Mouse (Mus musculus) c-Kit-positive CD71-negative TER-119-negative erythroid progenitor cells, embryonic 14.5 days (primary cell): Measurements from ENCODE around the gene Fam24a.

Experiments used
- DNase-seq: peaks from one replicate; pipeline ENCODE4 v3.0.0-alpha.2; 2013; ENCODE audit warnings: low read depth

Gene Fam24a

DNA sequence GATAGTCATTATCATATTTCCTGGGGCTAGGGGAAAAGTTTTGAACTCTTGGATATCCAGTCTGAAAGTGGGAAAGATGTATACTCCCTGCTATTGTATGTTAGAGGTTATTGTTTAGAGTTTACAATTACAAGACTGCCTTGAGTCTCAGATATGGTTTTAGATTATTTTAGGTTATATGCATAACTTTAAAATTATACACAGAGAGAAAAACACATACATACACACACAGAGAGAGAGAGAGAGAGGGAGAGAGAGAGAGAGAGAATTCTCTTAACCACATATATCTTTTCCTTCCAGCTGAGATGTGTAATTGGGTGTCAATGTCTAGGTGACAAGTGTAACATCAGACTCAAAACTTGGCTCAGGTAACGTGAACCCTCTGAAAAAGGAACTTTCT lies at the start of gene Fam24a:
TSS of gene Fam24a (plus strand) at position 301 of the 400 bp plus-strand sequence.
- no peak for DNase-seq

DNA sequence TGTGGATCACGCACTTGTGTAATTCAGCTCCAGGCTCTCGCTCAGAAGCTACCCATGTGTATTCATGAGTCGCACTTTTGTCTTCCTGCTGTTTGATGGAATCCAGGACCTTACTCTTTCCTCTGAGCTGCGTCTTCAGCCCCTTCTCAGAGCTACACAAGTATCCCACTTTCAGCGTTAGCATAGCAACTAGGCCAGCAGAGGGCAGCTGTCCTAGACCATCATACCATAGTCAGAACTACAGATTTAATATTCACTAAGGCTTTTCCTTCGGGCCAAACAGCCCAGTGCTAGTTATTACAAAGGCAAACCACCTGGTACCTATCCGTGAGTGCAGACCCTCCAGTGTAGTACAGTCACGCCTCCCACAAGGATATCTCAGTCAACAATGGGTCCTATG lies 36.5 kb upstream of the Fam24a start:
- DNase-seq, result no peak

DNA sequence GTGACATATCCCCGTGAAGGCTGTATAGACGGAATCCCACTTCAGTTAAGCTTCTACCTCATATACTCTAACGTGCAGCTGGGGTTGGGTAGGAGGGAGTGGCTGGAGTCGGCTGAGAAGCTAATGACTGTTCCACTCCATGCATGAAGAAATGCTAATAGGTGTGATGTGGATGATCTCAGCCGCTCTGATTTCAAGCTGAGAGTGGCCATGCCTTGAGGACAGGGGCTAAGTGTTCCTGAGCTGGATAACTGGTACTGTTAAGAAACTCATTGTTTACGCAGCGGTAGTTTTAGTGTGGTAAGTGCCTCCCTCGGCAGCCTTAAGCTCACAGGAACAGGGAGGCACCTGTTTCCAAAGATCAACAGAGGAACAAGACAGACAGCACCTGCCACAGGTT lies 30.3 kb upstream of the Fam24a start:
- DNase-seq, result no peak

DNA sequence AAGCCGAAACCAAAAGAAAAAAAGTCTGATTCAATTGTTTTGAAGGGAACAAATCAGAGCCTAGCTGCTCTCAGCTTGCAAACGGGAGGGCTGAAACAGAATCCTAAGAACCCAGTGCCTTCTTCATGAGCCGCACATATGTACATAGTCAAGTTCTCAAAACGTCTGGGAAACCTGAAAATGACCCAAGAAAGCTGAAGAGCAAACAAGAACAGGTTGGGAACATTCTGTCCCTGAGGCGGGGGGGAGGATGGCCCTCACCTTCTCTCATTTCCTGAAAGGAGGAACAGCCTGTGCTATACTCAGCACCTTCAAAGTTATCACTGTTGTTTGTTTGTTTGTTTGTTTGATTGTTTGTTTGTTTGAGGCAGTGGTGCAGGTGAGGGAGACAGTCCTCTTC lies 26.9 kb upstream of the Fam24a start:
- DNase-seq, result no peak

DNA sequence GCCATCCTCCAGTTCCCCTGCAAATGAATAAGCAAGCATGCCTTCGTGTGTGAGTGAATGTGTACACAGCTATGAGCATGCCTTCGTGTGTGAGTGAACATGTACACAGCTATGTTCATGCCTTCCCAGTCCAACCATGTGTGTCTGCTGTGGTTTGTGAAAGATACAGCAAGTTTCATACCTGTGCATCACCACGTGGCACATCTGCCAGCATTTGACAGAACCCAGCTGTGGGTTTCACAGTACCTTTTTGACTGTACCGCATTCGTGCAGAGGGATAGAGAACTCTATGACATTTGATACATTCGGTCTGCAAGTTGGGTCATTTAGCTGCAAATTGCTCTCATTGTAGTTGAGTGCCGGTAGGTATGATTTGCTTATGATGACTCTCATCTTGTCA lies 19.2 kb upstream of the Fam24a start:
- no peak for DNase-seq

DNA sequence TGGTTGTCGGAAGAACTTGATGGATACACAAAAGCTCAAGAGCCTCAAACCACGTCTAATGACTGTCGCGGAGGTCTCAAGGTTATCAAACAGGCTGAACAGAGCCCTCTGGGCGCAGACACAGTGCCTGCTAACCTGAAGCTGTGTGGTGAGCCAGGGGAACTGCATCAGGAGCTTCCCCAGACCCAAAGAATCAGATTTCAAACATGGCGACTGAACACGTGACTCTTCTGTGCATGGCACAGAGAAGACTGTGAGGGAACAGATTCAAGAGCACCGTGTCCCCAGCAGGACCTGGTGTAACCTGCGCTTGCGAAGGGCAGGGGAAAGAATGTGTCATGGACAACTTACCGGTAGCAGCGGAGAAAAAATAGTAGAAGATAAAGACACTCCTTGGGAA lies 16.1 kb upstream of the Fam24a start:
- DNase-seq, result no peak

DNA sequence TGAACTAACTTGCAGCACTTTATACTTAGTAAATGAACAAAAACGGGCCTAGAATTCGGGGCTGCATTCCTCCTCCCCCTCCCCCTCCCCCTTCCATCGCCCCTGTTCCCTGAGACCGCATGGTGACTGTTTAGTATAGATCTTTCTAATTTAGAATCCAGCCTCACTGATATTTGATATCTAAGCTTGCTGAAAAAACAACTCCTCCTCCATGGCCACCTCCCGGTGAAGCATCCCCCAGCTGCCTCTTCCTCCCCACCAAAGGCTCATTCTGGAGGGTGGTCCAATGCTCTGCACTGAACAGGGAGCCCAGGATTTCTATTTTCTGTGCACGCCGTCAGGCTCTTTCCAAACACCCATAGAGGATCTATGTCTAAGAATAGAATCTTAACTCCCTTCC lies 15.3 kb upstream of the Fam24a start:
- no peak for DNase-seq

DNA sequence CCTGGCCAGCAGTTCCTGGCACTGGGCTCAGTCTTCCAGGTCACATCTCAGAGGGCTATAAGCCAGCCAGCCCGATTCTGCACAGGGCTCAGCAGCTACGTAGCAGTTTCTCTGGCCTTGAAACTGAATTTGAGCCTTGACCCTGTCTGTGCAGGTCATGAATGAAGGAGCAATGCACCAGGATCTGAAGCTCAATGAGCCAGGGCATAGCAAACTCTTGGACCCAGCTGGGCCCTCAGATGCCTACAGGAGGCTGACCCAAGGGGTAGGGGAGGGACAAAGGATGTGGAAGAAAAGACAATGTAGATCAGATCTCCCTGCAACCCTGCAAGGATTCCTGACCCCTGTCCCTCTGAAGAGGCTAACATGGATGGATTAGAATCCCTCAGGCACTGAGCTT lies 11.5 kb upstream of the Fam24a start, which contains the start of gene Cuzd1:
TSS of gene Cuzd1 (minus strand) at position 101 of the 400 bp plus-strand sequence.
- DNase-seq, result no peak

DNA sequence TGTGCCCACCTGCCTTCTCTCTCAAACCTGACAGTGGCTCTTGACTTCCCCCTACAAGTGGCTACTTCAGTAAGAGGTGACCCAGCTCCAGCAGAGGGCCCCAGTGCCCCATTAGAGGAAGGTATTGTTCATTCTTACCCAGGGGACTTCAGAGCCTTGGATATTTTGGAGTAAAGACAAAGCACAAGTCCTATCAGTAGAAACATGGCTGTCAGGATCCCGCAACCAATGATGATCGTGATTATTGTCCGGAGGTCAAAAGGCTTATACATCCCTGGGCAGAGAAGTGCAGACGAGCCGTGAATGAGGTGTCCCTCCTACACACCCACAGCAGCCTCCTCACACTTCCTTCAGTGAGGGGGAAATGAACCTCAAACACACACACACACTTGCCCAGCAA lies 6.6 kb upstream of the Fam24a start:
- no peak for DNase-seq

DNA sequence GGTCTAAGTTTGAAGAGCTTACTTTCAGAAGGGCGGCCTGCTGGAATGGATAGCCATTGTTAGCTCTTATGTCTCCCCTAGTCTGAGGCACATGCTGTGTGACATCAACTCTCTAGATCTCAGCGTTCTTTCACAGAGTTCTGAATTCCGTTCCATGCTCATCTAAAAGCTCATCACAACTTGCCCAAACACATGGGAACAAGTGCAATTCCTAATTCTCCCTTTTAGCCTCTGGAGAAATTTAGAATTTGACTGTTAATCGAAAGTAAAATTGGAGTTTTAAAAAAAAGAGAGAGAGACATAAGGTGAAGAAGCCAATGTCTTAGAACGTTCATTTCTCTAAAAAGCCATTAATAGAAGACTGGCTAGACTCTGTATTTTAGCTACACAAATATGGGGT lies 4.2 kb upstream of the Fam24a start, which contains the start of gene Fam24b:
TSS of gene Fam24b (minus strand) at position 101 of the 400 bp plus-strand sequence.
- no peak for DNase-seq

DNA sequence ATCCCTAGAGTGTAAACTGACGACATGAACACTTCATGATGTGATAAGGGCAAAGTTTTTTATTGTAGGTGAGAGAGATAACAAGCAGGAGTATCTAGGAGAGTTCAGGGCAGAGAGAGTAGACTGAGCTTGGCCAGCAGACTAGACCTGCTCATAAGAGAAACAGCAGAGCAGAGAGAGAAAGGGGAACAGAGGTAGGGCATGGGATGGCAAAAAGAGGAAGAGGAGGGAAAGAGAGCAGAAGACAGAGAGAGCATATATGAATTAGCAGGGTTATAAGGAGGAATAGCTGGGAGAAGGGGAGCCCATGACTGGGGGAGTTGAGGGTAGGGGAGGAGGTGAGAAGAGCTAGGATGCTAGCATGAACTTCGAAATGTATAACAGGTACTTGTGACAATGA lies 2.0 kb upstream of the Fam24a start:
- DNase-seq, result no peak

DNA sequence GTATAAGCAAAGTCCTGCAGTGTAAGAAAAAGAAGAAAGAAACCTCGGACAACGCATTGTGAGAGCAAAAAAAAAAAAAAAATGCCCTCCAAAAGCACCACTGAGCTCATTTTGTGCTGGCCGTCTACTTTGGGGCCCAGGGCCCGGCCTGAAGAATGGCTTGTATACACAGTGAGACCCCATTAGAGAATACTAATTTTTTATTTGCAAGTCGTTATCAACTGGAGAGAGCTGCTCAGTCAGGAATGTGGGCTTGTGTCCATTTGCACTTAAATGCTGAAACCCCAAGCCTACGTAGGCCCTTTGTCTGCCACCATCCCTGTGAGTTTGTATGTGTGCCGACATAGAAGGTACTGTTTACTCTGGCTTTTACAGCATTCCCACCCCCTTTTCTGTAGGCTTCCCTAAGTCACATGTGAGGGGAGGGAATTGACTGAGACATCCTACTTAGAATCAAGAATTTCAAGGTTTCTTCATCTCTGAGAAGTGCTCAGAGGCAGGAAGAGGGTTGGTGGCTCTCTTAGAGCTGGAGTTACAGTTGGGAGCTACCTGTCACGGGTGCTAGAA lies 3.9 kb downstream of the Fam24a start:
- no peak for DNase-seq

DNA sequence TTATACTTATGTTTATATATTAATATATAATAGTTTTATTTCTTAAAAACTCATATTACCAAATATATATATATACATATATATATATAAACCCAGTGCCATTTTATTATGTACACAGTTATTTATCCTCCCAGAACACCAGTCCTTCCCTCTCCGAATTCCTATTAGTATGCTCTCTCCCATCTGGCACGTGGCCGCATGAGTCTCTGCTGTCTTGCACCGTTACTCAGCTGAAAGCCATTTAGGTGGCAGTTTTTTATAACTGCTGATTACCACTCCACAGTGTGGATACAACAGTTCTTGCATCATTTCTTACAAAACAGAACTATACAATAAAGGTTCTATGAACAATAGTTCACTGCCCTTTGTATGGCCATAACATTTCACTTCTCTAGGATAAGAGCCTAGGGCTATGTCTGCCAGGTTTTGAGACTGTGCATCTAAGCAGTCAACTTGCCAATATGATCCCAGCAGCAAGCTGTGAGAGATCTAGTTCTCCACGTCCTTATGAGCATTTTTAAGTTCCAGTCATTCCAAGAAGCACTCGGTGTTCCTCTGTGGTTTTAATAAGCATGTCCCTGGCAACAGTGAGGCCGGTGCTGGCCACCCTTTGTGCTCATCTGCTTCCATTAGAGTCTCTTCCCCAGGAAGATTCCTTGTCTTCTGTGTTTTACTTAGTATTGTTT lies 12.3 kb downstream of the Fam24a start:
- DNase-seq, result no peak

DNA sequence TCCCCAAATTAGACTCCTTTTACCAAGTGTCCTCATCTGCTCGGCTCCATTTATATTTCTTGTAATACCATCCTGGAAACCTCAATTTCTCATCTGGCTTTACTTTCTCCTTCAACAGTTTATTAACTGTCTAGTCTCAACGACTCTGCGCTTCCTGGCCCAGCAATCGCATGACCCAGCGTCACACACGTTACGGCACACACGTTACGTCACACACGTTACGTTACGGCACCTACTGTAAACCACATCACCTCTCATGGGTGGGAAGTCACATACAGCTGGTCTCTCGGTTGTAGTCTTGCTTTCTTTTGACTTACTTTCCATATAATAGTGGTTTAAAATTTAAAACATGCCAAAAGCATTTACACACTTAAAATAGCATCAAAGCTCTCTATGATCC lies 22.4 kb downstream of the Fam24a start:
- DNase-seq, result no peak

DNA sequence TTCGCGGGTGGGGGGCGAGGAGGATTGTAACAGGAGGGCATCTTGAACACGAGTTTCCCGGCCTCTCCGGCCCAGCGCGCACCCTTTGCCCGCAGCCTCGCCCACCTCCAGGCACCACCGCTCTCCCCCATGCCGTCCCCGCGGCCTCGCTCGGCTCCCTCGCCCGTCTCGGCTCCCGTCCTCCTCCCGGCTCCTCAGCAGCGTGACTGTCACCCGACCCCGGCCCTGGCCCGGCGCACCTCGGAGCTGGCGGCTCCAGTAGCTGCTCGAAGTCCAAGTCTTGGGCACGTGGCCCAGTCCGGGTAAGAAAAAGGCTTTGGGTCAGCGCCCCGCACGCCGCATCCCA lies 28.6 kb downstream of the Fam24a start:
- DNase-seq, result no peak

DNA sequence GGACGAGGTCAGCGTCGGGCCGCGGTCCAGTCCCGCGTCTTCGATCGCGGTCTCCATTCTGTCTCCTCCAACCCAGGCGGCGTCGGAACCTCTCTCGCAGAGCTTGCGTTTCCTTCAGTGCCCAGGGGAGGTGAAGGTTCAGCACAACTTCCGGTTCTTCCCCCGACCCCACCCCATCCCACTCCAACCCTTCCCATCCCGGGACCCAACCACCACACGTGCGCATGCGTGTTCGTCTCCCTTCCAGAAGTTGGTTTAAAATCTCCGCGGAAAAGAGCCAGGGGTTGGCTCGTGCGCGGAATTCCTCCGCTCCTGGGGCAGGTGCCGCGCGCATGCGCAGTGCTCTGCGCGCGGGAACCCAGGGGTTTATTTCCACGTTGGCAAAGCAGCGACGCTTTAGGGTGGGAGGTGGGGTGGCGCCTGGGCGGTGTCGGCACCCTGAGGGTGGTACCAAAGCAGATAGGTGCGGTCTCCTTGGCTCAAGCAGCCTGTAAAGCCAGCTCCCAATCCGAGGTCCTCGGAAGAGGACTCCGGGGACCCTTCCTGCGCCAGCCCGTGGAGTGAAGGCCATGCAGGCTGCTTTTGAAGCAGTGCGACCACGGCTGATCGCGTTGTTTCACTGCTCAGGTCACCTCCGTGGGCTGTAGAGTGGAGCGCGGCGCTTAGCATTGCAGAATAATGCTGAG lies 29.1 kb downstream of the Fam24a start, which contains the start of gene 2310057M21Rik:
TSS of gene 2310057M21Rik (minus strand) at position 145 of the 686 bp plus-strand sequence.
- peak; percentile 90 for DNase-seq

DNA sequence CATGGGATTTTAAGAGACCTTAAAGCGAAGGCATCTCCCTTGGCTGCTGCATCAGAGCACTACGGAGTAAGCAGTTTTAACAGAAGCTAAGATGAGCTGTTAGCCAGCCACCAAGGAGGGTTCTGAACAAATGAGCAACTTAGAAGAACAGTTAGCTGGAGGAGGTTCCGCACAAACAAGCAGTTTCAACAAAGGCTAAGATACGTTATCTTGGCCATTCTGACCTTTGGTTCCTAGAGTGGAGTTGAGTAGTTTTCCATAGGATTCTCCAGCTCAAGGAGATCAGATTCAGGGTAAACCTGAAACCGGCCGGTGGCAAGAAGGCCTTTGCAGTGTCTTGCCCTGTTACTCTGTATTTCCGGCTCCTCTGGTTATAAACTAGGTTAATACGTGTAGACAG lies 30.5 kb downstream of the Fam24a start:
- no peak for DNase-seq

DNA sequence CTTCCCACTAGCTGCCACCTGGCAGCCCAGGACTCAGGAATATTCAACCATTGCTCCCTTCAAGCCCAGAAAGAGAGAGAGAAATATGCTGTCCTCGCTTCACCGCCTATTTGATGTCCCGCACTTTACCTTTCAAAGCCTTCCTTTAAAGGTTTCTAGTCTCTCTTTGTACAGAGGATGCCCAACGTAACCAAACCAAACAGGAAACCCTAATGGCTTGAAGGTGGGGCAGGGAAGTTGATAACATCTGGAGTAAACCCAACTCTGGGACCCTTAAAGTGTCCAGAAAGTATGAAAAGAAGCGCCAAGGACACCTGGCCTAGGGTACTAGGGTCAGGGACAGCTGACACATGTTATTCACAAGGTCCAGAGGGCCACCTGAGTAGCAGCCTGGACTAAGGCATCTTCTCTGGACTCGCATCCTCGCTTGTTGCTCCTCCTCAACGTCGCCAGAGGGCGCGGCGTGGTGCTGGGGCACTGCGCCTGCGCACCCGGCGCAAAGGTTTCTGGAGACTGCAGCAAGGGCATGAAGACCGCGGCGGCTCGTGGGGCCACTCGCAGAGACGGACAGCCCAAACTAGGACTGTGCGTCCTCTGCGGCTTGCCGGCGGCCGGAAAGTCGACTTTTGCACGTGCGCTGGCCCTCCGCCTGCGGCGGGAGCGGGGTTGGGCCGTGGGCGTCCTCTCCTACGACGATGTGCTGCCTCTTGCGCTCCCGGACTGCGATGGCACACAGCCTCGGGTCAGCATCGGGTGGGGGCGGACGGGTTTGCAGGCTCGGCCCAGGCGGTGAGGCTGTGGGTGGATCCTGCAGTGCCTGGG lies 37.2 kb downstream of the Fam24a start, which contains the start of gene Pstk:
TSS of gene Pstk (plus strand) at position 494 of the 822 bp plus-strand sequence.
- peak; percentile 75 for DNase-seq

DNA sequence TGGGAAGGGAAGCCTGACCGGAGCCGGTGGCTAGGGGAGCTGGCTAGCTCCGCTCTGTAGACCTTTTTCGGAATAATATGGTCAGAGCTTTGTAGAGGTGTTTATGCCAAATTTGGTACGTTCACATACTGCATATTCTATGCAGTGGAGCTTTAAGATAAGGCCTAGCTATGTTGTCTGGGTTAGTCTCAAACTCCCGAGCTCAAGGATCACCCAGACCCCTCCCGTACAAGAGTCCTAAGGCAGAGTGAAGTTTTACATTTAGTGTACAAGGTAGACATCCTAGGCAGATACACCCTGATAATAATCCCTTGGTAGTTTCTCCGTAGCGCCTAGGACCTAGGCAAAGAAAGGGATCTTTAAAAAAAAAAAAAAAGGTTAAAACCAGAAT lies 37.8 kb downstream of the Fam24a start:
- no peak for DNase-seq

DNA sequence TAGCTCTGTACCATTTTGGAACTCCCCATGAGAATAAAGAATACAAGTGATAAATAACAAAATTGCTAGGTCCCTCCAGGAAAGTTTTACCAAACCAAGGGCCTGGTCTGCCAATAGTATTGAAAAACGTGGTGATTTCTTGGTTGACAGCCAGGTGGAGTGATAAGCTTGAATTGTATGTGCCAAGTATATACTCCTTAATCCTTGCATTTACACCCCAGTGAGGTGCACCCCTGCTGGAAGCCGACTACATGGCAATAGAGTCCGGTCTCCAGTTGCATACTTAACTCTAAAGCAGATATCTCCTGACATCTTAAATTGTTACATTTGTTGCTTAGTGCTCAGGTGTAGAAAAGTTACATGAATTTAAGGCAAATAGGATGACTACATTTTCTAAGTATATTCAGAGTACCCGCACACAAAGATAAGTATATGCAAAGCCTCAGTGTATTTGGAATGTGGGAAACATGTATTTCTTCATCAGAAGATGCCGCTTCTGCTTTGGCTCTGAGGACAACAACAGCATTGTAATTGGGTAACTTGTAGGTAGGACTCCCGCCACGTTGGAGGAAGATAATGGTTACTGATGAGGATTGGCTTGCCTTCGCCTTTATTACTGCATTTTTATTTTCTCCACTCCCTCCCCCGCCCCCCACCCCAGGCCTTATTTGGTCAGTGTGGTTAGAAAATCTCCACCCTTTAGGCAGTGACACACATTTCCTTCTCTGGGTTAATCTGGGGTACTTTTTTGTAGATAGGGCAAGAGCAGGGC lies 38.4 kb downstream of the Fam24a start:
- DNase-seq, result no peak
